Mouse (Mus musculus) left cerebral cortex, adult 8-10 months (tissue): ENCODE results near the gene Dkk3. TPM values are rescaled to one million over a fixed set of nuclear protein-coding genes. Genes with fewer than 3 reads are reported as not detected.
"Not testable (repeated sequence)": the region's sequence is repeated elsewhere in the genome, so short reads cannot be mapped to it uniquely, and the experiment has no call there.

Experiments used
- DNase-seq, 2 experiments: peaks; one replicate each; pipeline ENCODE4 v3.0.0; 2022; ENCODE audit warnings: low spot score in 2 of 2
- total RNA-seq, 4 experiments: library from RNA; stranded (reverse); gene quantifications; 2 replicates each; pipeline ENCODE4 v1.2.4; 2022

The Dkk3 gene
- total RNA-seq, 4 experiments from 2014 or later: 210 to 234 (median 215) TPM

- DNase-seq: peak in 1 of 2 experiments; percentile 58
These were observed 11.3 kb upstream of the Dkk3 start for GRCm38 (mm10) chr7:112169955-112170692.

DNA sequence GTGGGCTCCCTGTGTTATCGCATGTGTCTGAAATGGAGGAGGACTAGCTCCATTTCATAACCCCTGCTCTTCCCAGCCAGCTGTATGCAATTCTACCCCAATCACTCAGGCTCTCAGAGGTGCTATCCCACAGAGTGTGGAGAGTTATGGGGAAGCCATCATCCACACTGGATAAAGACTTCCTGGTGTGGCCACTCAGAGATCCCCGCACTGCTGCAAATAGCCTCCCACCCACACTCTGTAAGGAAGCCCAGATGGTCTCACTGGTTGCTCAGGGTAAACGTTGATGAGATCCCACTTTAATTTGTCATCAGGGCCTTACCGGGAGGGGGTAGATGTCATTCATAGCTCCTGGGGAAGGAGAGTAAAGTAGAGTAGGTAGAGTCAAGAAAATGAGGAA lies 6.7 kb upstream of the Dkk3 start:
- DNase-seq: peak in 1 of 2 experiments; percentile 65

DNA sequence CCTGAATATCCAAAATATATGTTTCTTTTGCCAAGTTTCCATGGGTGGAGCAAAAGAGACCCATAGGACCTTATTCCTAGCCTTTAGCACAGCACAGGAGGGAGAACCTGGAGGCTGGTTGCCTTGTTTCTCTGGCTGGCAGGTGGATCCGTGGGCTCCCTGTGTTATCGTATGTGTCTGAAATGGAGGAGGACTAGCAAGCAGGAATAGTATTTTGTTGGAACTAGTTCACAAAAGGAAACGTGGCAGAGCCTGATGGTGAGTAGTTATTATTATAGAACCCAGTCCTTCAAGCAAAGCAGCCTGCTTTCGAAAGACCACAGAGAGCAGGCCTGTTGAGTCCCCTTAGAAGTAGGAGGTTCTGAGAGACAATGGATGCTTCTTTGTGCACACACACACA lies 6.2 kb upstream of the Dkk3 start:
- DNase-seq: not testable (repeated sequence)

GRCm38 (mm10) chr7:112164430-112164829 lies 5.6 kb upstream of the Dkk3 start:
- DNase-seq: no peak

DNA sequence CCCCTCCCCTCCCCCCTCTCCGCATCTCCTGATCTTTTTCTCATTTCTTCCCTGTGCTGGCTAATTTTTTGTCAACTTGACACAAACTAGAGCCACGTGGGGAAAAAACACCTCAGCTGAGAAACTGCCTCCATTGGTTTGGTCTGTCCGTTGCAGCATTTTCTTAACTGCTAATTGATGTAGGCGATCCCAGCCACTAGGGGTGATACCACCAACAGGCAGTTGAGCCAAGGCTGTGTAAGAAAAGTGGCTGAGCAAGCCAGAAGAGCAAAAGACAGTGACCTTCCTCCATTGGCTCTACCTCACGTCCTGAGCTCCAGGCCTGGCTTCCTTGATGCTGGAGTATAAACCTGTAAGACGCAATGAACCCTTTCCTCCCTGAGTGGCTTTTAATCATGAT lies 978 bp upstream of the Dkk3 start:
- DNase-seq: no peak

- no peak for DNase-seq
These were observed 528 bp downstream of the Dkk3 start for GRCm38 (mm10) chr7:112158316-112158741.

GRCm38 (mm10) chr7:112157584-112158315 lies 1.1 kb downstream of the Dkk3 start:
- DNase-seq: no peak

- no peak for DNase-seq
These were observed 3.7 kb downstream of the Dkk3 start for GRCm38 (mm10) chr7:112155194-112155593.

- DNase-seq: no peak
These were observed 4.4 kb downstream of the Dkk3 start for GRCm38 (mm10) chr7:112154445-112154844.

- DNase-seq: no peak
These were observed 9.7 kb downstream of the Dkk3 start for GRCm38 (mm10) chr7:112149113-112149512.

GRCm38 (mm10) chr7:112147979-112148378 lies 10.9 kb downstream of the Dkk3 start:
- no peak for DNase-seq

- no peak for DNase-seq
These were observed 14.1 kb downstream of the Dkk3 start for GRCm38 (mm10) chr7:112144646-112145179.

DNA sequence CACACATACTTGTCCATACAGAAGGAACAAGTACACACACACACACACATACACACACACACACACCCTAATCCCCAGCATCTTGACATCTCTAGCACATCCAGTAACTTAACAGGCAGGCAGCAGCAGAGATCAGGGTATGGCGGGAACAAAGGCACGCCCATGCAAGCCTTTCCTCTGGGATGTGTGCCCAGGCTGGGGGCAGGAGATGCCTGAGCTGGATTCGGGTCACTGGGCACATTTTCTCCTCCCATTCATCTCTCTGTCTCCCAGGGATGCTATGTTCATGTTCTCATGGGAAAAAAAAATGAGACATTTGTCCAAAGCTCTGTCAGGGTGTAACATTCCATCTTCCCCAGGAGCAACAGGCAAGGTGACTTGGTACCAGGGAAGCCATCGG lies 14.9 kb downstream of the Dkk3 start:
- DNase-seq: no peak

DNA sequence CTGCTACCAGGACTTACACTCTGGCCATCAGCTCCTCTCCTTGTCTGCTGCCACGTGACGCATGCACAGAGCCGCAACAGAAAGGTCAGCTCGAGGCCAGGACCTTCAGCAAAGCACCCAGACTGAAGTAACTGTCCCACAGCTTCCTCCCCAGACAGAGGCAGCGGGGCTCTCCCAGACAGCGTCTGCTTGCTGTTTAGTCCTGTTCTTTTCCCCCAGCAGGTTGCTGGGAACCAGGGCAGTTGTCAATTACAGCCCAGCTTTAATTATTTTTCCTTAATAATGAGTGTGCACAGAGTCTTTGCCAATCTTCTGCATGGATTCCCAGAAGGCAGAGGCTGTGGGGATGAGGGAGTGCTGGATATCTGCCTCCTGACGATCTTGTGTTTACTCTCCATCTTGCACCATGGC lies 15.8 kb downstream of the Dkk3 start:
- no peak for DNase-seq

DNA sequence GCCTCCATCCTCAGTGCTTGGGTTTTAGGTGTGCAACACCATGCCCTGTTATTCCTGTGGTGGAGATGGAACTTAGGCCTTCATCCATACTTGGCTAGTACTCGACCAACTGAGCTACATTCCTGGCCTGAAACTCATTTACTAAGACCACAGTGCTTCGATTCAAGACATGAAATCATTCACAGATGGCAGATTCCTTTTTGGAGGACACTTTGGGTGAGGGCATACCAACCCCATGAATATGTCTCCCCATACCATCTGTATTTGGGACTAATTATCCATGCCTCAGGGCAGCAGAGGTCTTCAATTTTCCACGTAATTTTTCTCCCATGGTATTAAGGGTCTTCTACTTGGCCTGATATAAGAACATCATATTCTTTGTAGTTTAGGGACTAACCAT lies 16.2 kb downstream of the Dkk3 start:
- DNase-seq: no peak

GRCm38 (mm10) chr7:112140725-112141124 lies 18.1 kb downstream of the Dkk3 start:
- DNase-seq: no peak

GRCm38 (mm10) chr7:112138509-112139405 lies 20.1 kb downstream of the Dkk3 start:
- no peak for DNase-seq

GRCm38 (mm10) chr7:112138168-112138508 lies 20.7 kb downstream of the Dkk3 start:
- DNase-seq: no peak

DNA sequence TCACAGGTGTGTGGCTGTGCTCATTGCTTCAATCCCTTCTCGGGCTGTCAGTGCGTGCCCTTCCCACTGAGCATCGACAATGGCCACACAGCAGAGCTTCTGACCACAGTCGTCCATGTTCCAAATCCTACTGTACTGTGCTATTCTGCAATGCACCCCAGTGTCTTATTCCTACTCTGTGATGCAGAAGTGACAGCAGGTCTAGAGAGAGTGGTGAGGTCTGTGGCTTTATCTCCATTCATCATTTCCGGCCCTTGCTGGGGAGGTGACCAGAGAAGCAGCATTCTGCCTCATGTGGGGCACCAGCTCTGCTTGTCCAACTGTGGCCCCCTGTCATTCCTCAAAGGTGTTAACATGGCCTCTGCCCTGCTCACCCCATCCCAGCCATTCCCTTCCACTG lies 22.3 kb downstream of the Dkk3 start:
- DNase-seq: no peak

GRCm38 (mm10) chr7:112135161-112135560 lies 23.7 kb downstream of the Dkk3 start:
- no peak for DNase-seq

DNA sequence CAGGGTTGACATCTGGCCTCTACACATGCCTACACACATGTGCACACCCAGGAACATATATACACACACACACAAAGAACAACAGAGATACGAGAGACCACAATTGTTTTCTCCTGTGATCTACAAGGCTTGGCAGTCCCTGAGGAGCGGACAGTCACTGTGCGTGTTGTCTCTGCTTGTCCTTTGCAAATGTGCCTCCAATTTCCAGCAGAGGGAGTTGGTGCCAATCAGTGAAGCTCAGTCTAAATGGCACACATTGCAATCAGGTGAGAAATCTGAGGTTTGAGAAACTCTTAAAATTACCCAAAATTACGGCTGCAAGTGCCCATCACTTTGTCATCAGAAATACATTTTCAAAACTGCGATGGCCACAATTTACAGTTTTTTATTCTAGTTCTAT lies 25.6 kb downstream of the Dkk3 start:
- DNase-seq: no peak

- DNase-seq: no peak
These were observed 26.9 kb downstream of the Dkk3 start for GRCm38 (mm10) chr7:112132005-112132404.
